Mouse (Mus musculus) bone marrow macrophage, adult 2 months (primary cell): Measurements from ENCODE around the gene Lamb1. TPM values are rescaled to one million over a fixed set of nuclear protein-coding genes. Genes with fewer than 3 reads are reported as not detected.

Experiments used
- H3K27ac ChIP-seq: 2 replicates; pipeline ENCODE4 v1.5.1; 2012; ENCODE audit warnings: low read depth, low read length; ENCODE audit not compliant: insufficient read depth
- H3K4me1 ChIP-seq: 2 replicates; pipeline ENCODE4 v1.6.1; 2012; ENCODE audit warnings: low read length; ENCODE audit not compliant: control insufficient read depth, insufficient read depth
- H3K4me3 ChIP-seq: 2 replicates; pipeline ENCODE4 v1.5.1; 2012; ENCODE audit warnings: mild to moderate bottlenecking, low read length, moderate library complexity; ENCODE audit not compliant: insufficient read depth
- CTCF ChIP-seq: IDR thresholded peaks from 2 replicates; pipeline ENCODE4 v1.5.1; 2012; ENCODE audit warnings: low read depth, mild to moderate bottlenecking, low read length, moderate library complexity
- POLR2A ChIP-seq: IDR thresholded peaks from 2 replicates; pipeline ENCODE4 v1.6.1; 2012; ENCODE audit warnings: mild to moderate bottlenecking, low read depth, low read length, borderline replicate concordance
- polyA plus RNA-seq: library from polyadenylated mRNA; stranded (reverse); fragments of >200 nt; gene quantifications from 2 replicates; pipeline ENCODE4 v1.2.4, GENCODE M21; 2012; ENCODE audit not compliant: missing spikeins, insufficient read depth, insufficient read length

Gene Lamb1
- polyA plus RNA-seq, 1 experiment = 1.1 TPM

GRCm38 (mm10) chr12:31248681-31249080 is 16.4 kb upstream of the Lamb1 start:
- no peaks in the 10 kb centered on the region for H3K4me1 ChIP-seq
- H3K27ac ChIP-seq = no peak overlapping the region
- TF ChIP-seq CTCF (no peak), POLR2A (no peak)
- H3K4me3 ChIP-seq = no peak overlapping the region

GRCm38 (mm10) chr12:31252259-31252658 is 12.8 kb upstream of the Lamb1 start:
- Histone ChIP-seq H3K27ac (no peak overlapping the region), H3K4me1 (no peaks in the 10 kb centered on the region), H3K4me3 (no peak overlapping the region)
- TF ChIP-seq CTCF = no peak
- no peak for TF ChIP-seq POLR2A

GRCm38 (mm10) chr12:31254978-31255377 is 10.1 kb upstream of the Lamb1 start:
- no peaks in the 10 kb centered on the region for H3K4me1 ChIP-seq
- H3K4me3 ChIP-seq = no peak overlapping the region
- TF ChIP-seq CTCF (no peak), POLR2A (no peak)
- H3K27ac ChIP-seq = no peak overlapping the region

DNA sequence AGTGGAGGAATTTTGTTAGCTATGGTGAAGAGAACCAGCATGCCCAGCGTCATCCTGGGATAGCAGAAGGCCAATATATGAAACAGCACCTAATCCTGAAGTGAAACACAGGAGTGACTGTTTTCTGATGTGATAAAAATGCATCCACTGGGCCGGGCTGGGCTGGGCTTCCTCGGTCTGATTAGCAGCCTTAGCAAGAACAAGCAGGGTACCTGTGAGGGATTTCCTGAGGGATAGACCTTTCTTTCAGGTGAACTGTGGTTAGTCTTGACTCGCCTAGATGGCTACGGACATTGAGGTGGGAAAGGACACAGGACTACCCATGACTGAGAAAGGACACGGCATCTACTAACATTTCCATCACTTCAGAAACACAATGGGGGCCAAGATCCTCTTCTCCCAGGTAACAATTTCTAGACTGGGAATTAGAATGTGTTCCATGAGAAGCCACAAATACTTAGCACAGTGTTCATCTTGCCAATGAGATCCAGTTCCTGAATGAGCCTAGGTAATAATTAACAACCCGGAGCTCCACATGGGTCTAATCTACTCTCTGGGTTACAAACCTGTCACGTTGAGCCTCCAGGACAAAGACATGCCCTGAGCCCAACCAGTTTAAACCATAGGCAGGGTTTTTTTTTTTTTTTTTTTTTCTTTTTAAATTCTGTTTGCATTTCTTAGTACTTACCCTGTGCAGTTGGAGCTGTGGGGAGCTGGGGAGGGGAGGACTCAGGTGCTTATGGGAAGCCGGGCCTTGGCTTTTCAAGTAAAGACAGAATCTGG is 8.7 kb upstream of the Lamb1 start:
- TF ChIP-seq CTCF (no peak), POLR2A (no peak)
- Histone ChIP-seq H3K27ac (no peak overlapping the region), H3K4me3 (no peak overlapping the region), H3K4me1 (no peaks in the 10 kb centered on the region)

DNA sequence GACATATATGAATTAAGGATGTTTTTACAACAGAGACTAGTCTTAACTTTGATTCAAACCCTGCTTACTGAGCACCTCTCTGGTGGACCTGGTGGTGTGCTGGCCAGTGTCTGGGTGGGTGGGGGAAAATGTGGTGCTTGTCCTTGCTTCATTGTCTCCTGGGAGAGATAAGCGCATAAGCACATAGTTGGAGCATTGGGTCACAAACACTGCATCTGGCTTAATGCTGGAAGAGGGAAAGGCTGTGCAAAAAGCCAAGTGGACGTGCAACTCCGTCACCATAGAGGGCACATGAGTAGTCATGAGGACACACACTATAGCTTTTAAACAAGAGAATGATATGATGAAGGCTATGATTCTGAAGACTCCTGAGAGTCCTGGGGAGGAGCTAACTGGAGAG is 3.2 kb upstream of the Lamb1 start:
- no peaks in the 10 kb centered on the region for H3K4me1 ChIP-seq
- no peak overlapping the region for H3K27ac ChIP-seq
- no peak for TF ChIP-seq POLR2A
- TF ChIP-seq CTCF = no peak
- H3K4me3 ChIP-seq = no peak overlapping the region

- H3K4me1 ChIP-seq = no peaks in the 10 kb centered on the region
- H3K4me3 ChIP-seq = no peak overlapping the region
- no peak overlapping the region for H3K27ac ChIP-seq
- no peak for TF ChIP-seq POLR2A
- TF ChIP-seq CTCF = no peak
Observed at GRCm38 (mm10) chr12:31263921-31264320, 1.1 kb upstream of the Lamb1 start.

DNA sequence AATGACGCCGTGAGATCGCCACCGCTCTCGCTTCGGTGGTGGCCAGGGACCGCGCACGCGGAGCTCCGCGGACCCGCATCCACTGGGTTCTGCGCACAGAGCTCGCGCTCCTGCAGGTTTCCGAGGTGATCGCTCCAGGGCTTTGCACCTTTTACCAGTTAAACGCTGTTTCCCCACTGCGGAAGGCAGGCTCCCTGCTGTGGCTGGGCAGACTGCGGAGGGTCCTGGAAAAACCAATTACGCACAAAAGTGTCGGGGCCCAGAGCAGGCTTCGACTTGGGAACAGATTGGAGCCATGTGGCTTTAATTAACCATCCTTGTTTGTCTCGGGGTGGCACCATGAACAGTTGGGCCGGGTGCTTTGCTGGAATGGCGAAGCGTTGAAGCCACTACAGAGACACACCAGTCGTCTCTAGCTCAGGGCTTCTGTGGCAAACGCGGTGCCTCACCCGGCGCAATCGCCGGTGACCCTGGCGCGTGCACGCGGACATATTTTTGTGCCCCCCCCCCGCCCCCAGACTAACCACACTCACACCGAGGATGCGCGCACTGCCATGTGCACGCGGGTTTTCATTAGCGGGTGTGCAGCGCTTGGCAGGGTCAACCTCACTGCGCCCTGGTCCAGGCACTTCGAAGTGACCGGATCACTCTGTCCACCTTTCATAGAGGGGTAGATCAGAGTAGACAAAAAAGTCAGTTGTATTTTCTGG is 843 bp downstream of the Lamb1 start:
- Histone ChIP-seq H3K4me3 (no peak overlapping the region), H3K4me1 (no peaks in the 10 kb centered on the region), H3K27ac (no peak overlapping the region)
- TF ChIP-seq CTCF (no peak), POLR2A (no peak)

GRCm38 (mm10) chr12:31266686-31267085 is 1.7 kb downstream of the Lamb1 start:
- Histone ChIP-seq H3K4me3 (no peak overlapping the region), H3K27ac (no peak overlapping the region), H3K4me1 (no peaks in the 10 kb centered on the region)
- no peak for TF ChIP-seq CTCF
- TF ChIP-seq POLR2A = no peak

DNA sequence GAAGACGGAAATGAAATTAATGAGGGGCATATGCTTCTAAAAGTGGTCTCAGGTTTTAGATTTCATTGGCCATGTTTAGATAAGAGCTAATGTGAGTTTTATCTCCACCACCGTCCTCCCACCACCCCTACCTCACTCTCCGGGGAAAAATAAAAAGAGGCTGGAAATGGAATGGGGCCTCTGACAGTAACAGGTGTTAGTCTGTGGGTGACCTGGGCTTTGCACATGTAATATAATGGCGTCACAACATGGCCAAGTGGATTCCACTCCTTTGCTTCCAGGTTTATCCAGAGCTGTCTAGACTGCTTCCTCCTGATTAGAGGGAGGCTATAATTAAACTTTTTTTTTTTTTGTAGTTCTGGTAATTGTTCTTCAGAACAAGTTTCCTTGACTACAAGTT is 2.3 kb downstream of the Lamb1 start:
- no peaks in the 10 kb centered on the region for H3K4me1 ChIP-seq
- TF ChIP-seq POLR2A (no peak), CTCF (no peak)
- H3K4me3 ChIP-seq = no peak overlapping the region
- no peak overlapping the region for H3K27ac ChIP-seq

DNA sequence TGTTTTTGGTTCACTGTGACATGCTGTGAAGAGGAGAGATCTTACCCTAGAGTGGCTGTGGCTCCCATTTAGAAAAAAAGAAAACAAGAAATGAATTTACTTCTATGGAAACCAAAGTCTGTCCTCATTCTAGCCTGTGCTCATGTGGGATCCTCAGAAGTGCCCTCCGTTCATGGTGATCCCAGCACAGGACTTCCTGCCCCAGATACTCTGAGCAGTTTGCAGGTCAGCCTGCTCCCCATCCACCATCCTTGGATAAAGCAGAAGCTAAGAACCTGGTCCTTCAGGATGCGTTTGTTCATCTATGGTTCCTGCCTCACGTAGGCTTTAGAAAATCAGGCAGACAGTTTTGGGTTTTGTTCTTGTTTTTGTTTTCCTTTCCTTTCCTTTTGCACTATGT is 3.3 kb downstream of the Lamb1 start:
- Histone ChIP-seq H3K4me3 (no peak overlapping the region), H3K4me1 (no peaks in the 10 kb centered on the region), H3K27ac (no peak overlapping the region)
- no peak for TF ChIP-seq CTCF
- TF ChIP-seq POLR2A = no peak
